8 mouse cellular contexts compared by ENCODE assay signal in the genomic region with DNA sequence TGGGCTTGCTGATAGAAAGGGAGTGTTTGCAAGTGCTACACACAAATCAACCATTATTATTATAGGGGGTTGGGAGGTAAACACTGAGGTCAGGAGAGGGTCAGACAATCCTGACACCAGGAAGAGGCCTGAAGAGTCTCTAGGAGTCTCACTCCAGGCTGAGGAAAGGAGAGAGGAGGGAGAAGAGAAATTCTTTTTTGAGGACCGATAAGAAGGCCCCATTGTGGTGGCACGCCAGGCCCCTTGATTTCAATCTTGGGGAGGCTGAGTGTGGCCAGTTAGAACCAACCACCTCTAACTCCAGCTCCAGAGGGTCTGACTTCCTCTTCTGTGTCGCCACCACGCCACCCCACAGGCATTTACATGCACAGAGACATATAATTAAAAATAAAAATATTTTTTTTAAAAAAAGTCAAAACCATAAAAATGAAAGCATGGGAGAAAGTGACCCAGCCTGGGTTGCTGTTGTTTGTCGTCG. TPM values are rescaled to one million over a fixed set of nuclear protein-coding genes. Genes with fewer than 3 reads are reported as not detected.
DNase-seq lines count a peak whose midpoint lies in the region; ATAC-seq and TF ChIP-seq lines count a peak whose summit lies in the region.

No protein-coding gene starts in this region.

- H3K4me2 ChIP-seq in heart, embryonic 14.5 days (ENCODE audit: low read length) = peak overlapping the region; percentile 98
- H3K4me2 ChIP-seq in forebrain, embryonic 15.5 days (replicated peaks) = peak overlapping the region; percentile 87
- peak overlapping the region; percentile 74 for H3K4me2 ChIP-seq in liver, embryonic 16.5 days (ENCODE audit: low read depth, low read length)

- TF ChIP-seq CTCF in ES-Bruce4 (IDR thresholded peaks at IDR 0.05; ENCODE audit: low read depth, low read length) = no peak

- TF ChIP-seq EP300 in ES-Bruce4 (IDR thresholded peaks at IDR 0.05; ENCODE audit: insufficient read depth, low read depth, low read length) = no peak

- peak overlapping the region; percentile 20 to 65 for H3K27ac ChIP-seq in heart, embryonic 14.5 days (replicated peaks in 1 of 2; ENCODE audit: control insufficient read depth in 1 of 2, insufficient read depth in 1 of 2, low read depth in 2 of 2, low read length in 2 of 2)
- no peak overlapping the region for H3K27ac ChIP-seq in ES-Bruce4 (ENCODE audit: insufficient read depth, low read length)
- peak overlapping the region; percentile 82 for H3K27ac ChIP-seq in forebrain, embryonic 15.5 days (replicated peaks)
- H3K27ac ChIP-seq in liver, embryonic 16.5 days (ENCODE audit: low read length) = no peak overlapping the region

- DNase-seq in heart, postnatal 14 days = no peak
- DNase-seq in adrenal gland, postnatal 25 days = no peak
- DNase-seq in adrenal gland, adult 18-20 months (ENCODE audit: low spot score in 2 of 2) = no peak
- DNase-seq in adipocyte (ENCODE audit: low spot score) = no peak

- intact Hi-C loops in heart, postnatal 14 days (cut with DNase I) = no loop called here

- H3K9ac ChIP-seq in heart, embryonic 14.5 days (ENCODE audit: low read length) = peak overlapping the region; percentile 66
- peak overlapping the region; percentile 46 for H3K9ac ChIP-seq in ES-Bruce4 (ENCODE audit: low read depth, poor library complexity, severe bottlenecking)
- H3K9ac ChIP-seq in forebrain, embryonic 15.5 days (replicated peaks) = peak overlapping the region; percentile 75
- no peak overlapping the region for H3K9ac ChIP-seq in liver, embryonic 16.5 days (ENCODE audit: low read depth, low read length)

- WGBS in heart, embryonic 14.5 days = 16% methylated on average over 6 of the region's 6 CpGs
- WGBS in forebrain, embryonic 15.5 days = 16% methylated on average over 6 of the region's 6 CpGs
- WGBS in liver, embryonic 16.5 days (ENCODE audit: insufficient replicate concordance) = 3% methylated on average over 6 of the region's 6 CpGs

- no peaks in the 10 kb centered on the region for H3K9me3 ChIP-seq in heart, embryonic 14.5 days (ENCODE audit: control insufficient read depth, low read length)
- no peaks in the 10 kb centered on the region for H3K9me3 ChIP-seq in ES-Bruce4 (replicated peaks; ENCODE audit: control insufficient read depth, insufficient read depth, low read length, poor library complexity, severe bottlenecking)
- no peaks in the 10 kb centered on the region for H3K9me3 ChIP-seq in forebrain, embryonic 15.5 days
- H3K9me3 ChIP-seq in liver, embryonic 16.5 days (replicated peaks; ENCODE audit: control insufficient read depth, low read length) = no peaks in the 10 kb centered on the region

- H3K27me3 ChIP-seq in heart, embryonic 14.5 days (ENCODE audit: control insufficient read depth, insufficient read depth, low read length) = no peaks in the 10 kb centered on the region
- no peaks in the 10 kb centered on the region for H3K27me3 ChIP-seq in ES-Bruce4 (ENCODE audit: control insufficient read depth, insufficient read depth, low read length, poor library complexity, severe bottlenecking)
- no peaks in the 10 kb centered on the region for H3K27me3 ChIP-seq in forebrain, embryonic 15.5 days
- H3K27me3 ChIP-seq in liver, embryonic 16.5 days (ENCODE audit: control insufficient read depth, insufficient read depth, low read depth, low read length) = no peaks in the 10 kb centered on the region

- H3K36me3 ChIP-seq in heart, embryonic 14.5 days (ENCODE audit: control insufficient read depth, insufficient read depth, low read length) = peaks cover 17% of the 10 kb centered on the region
- no peaks in the 10 kb centered on the region; the same call in 1 of the 2 replicates for H3K36me3 ChIP-seq in ES-Bruce4 (ENCODE audit: control insufficient read depth, insufficient read depth, low read length, poor library complexity, severe bottlenecking)
- H3K36me3 ChIP-seq in forebrain, embryonic 15.5 days = peaks cover 6% of the 10 kb centered on the region; the same call in 1 of the 2 replicates
- no peaks in the 10 kb centered on the region for H3K36me3 ChIP-seq in liver, embryonic 16.5 days (ENCODE audit: control insufficient read depth, insufficient read depth)

- no peak for ATAC-seq in heart, embryonic 14.5 days (ENCODE audit: insufficient number of reproducible peaks, insufficient read depth, low FRiP score, low read depth)
- no peak for ATAC-seq in forebrain, embryonic 15.5 days (replicated peaks)
- ATAC-seq in liver, embryonic 16.5 days (ENCODE audit: low read depth) = no peak

- peaks cover 25 to 40% of the 10 kb centered on the region in 2 experiments for H3K4me1 ChIP-seq in heart, embryonic 14.5 days (ENCODE audit: control insufficient read depth in 2 of 2, insufficient read depth in 2 of 2, low read length in 2 of 2)
- H3K4me1 ChIP-seq in ES-Bruce4 (ENCODE audit: control insufficient read depth, insufficient read depth, low read length) = peaks cover 3% of the 10 kb centered on the region
- peaks cover 50% of the 10 kb centered on the region for H3K4me1 ChIP-seq in forebrain, embryonic 15.5 days
- H3K4me1 ChIP-seq in liver, embryonic 16.5 days (ENCODE audit: control insufficient read depth, low read depth, low read length) = peaks cover 14% of the 10 kb centered on the region

- no peak for TF ChIP-seq POLR2A in ES-Bruce4 (IDR thresholded peaks at IDR 0.05; ENCODE audit: insufficient read depth, low read length)

- peak overlapping the region; percentile 59 to 74 for H3K4me3 ChIP-seq in heart, embryonic 14.5 days (ENCODE audit: control insufficient read depth in 1 of 2, insufficient read depth in 1 of 2, low read depth in 1 of 2, low read length in 2 of 2)
- H3K4me3 ChIP-seq in ES-Bruce4 (ENCODE audit: low read depth, low read length) = peak overlapping the region; percentile 89
- peak overlapping the region; percentile 87 for H3K4me3 ChIP-seq in forebrain, embryonic 15.5 days
- peak overlapping the region; percentile 59 for H3K4me3 ChIP-seq in liver, embryonic 16.5 days (ENCODE audit: low read depth, low read length)

RNA-seq across cellular contexts. Expression of a gene that starts 0.5 kb away (rescaled TPM):
- polyA plus RNA-seq in heart, embryonic 14.5 days (2014; fragmentation: Nextera tagmentation; extraction: Ambion mirVana) = 76.4 and 76.9 TPM in 2 replicates
- total RNA-seq in heart, postnatal 14 days (2021) = 1 to 10 TPM; 6.1 to 6.8 TPM
- polyA plus RNA-seq in ES-Bruce4 (2011; ENCODE audit: insufficient read depth, insufficient read length, low read depth, missing spikeins) = 43.6 and 49.3 TPM in 2 replicates
- polyA plus RNA-seq in forebrain, embryonic 15.5 days (2015; fragmentation: Nextera tagmentation; extraction: Ambion mirVana) = 80.9 and 88.0 TPM in 2 replicates
- 16.2 and 16.5 TPM in 2 replicates for polyA plus RNA-seq in liver, embryonic 16.5 days (2015; fragmentation: Nextera tagmentation; extraction: Ambion mirVana)
- total RNA-seq in adrenal gland, postnatal 25 days (2021) = 8.4 and 13.2 TPM in 2 replicates
- total RNA-seq in adrenal gland, adult 18-20 months (2021) = 1 to 10 TPM in 1 of 2 experiments, under 1 TPM in 1; 0.51 to 2.1 TPM

RNA-seq across cellular contexts. Expression of a gene that starts 4.0 kb away (rescaled TPM):
- polyA plus RNA-seq in heart, embryonic 14.5 days (2014; fragmentation: Nextera tagmentation; extraction: Ambion mirVana) = 0.22 and 0.36 TPM in 2 replicates
- not detected for total RNA-seq in heart, postnatal 14 days (2021)
- polyA plus RNA-seq in ES-Bruce4 (2011; ENCODE audit: insufficient read depth, insufficient read length, low read depth, missing spikeins) = 1.1 and 1.3 TPM in 2 replicates
- 0.23 and 0.42 TPM in 2 replicates for polyA plus RNA-seq in forebrain, embryonic 15.5 days (2015; fragmentation: Nextera tagmentation; extraction: Ambion mirVana)
- polyA plus RNA-seq in liver, embryonic 16.5 days (2015; fragmentation: Nextera tagmentation; extraction: Ambion mirVana) = 0.09 and 0.12 TPM in 2 replicates
- total RNA-seq in adrenal gland, postnatal 25 days (2021) = 0.18 TPM in 1 of 2 replicates, not detected in the other
- total RNA-seq in adrenal gland, adult 18-20 months (2021) = not detected

Comparison
In these comparisons a context has a peak if more than half of its experiments do, and no peak if none do; other contexts are left out.
1. H3K27ac ChIP-seq: peak in heart, embryonic 14.5 days (2 of 2) and forebrain, embryonic 15.5 days (single experiment); none in ES-Bruce4 (single experiment) and liver, embryonic 16.5 days (single experiment).
2. Peak in every context shown above with its lines, with median percentiles within 50 percentile points of each other: H3K4me2 ChIP-seq and H3K4me3 ChIP-seq.